Mouse (Mus musculus): ENCODE measurements at regions not wholly inside any gene's neighbourhood (a gene's known extent, or its start where the extent isn't known, plus 50 kb on each side); places are given as distances from the start of the nearest gene placed in this dataset.
A peak's percentile ranks its signal among the peaks of the same experiment; 100 is the strongest.

DNA sequence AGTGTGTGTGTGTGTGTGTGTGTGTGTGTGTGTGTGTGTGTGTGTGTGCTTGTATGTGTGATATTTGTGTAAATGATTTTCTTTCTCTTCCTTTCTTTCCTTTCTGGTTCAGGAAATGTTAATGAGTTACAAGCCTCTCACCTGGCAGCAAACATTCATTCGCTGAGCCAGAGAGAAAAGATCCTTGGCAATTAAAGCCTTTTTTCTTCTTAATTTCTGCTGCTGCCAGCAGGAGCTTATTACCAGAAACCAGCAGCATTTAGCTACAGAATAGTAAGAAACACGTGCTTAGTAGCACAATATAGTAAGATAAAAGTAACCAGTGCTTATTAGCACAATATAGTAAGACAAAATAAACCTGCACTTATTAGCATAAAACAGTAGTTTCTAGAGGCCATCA is 1050.0 kb upstream of the Pabpc4l start:
- H3K4me3 ChIP-seq: no peak overlapping the region
- WGBS: 59% methylated on average over 2 of the region's 2 CpGs
- H3K27ac ChIP-seq: no peak overlapping the region
- H3K4me1 ChIP-seq (replicated peaks): no peaks in the 10 kb centered on the region
- H3K9ac ChIP-seq: no peak overlapping the region
- H3K9me3 ChIP-seq: no peaks in the 10 kb centered on the region
- no peaks in the 10 kb centered on the region for H3K36me3 ChIP-seq
- H3K27me3 ChIP-seq: no peaks in the 10 kb centered on the region
- ATAC-seq (ENCODE audit: low FRiP score): no peak
- no peak overlapping the region for H3K4me2 ChIP-seq

DNA sequence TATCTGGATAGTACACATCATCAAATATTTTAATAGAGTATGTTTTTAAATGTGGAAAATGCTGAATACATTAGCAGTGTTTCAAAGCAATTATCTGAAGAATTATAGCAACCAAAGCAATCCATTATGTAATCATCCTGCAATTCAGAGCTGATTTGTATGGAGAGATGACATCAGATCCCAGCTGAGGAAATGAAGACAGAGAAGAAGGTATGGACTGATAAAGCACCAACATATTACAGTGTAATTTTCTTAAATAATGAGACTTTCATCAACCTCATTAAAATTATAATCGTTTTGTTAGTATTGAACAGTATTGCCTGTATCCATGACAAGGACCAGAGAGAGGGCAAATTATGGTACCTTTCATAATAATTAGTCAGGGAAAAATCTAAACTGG is 1023.3 kb upstream of the Pabpc4l start:
- no peak for ATAC-seq (ENCODE audit: low FRiP score)
- H3K27me3 ChIP-seq: no peaks in the 10 kb centered on the region

DNA sequence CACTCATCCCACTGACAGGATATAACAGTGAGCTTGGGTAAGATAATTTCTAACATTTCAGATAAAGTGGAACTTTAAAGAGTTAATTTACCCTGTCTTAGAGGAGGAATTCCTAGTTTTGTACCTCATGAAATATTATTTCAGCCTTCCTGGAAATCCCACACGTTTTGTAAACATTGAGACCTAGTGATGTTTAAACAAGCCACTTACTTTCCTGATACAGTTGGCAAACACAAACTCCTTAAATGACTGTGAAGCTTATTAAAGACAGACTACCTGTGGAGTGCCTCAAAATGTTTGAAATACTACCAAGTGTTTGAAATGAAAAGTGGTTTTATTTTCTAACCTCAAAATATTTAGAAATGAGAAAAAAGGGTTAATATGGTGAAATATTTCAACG is 1021.8 kb upstream of the Pabpc4l start:
- Histone ChIP-seq H3K9ac (no peak overlapping the region), H3K27ac (no peak overlapping the region), H3K9me3 (no peaks in the 10 kb centered on the region), H3K36me3 (no peaks in the 10 kb centered on the region), H3K27me3 (no peaks in the 10 kb centered on the region), H3K4me3 (no peak overlapping the region), H3K4me2 (no peak overlapping the region), H3K4me1 (replicated peaks) (no peaks in the 10 kb centered on the region)
- ATAC-seq (ENCODE audit: low FRiP score): no peak
- WGBS: 49% methylated on average over 2 of the region's 2 CpGs

More for the DNA sequence above, 1023.3 kb upstream of the Pabpc4l start:
- Histone ChIP-seq H3K4me3 (no peak overlapping the region), H3K36me3 (no peaks in the 10 kb centered on the region), H3K9ac (no peak overlapping the region), H3K27ac (no peak overlapping the region), H3K4me2 (no peak overlapping the region), H3K4me1 (replicated peaks) (no peaks in the 10 kb centered on the region), H3K9me3 (no peaks in the 10 kb centered on the region)
- 68% methylated on average over 1 of the region's 1 CpGs for WGBS

DNA sequence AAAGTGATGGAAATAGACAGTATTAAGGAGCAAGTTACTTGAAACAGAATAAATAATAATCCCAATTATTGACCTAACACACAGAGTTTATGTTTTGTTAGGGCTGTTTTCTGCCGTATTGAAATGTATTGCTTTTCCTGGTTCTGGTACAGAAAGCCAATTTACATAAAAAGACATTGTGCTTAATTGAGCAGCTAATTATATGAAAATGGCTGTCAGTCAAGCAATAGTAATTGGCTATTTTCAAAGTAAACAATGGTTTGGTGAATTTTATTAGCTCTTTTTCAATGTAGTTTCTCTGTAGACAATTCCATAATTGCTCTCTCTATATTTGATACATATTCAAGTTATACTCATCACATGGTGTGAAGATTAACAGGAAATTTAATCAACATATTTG is 1015.5 kb upstream of the Pabpc4l start:
- Histone ChIP-seq H3K27ac (no peak overlapping the region), H3K9me3 (no peaks in the 10 kb centered on the region)
- 42% methylated on average over 1 of the region's 1 CpGs for WGBS

DNA sequence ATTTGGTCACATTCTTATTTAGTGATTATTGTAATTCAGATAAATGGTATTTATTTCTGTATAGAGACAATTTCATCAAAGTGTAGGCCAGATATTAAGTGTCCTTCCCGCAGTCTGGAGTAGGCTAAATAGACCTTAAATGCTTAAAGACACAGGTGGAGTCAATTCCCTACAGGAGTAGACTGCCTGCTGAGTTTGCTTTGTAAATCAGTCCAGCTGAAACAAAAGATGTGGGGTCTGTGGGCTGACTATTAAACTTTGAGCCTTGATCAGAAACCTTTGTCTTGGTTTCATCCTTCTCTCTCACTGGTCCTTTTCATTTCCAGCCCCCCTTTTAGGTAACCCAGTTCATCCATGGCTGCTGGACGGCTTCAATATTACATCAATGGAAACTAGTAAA is 1002.0 kb upstream of the Pabpc4l start:
- no peaks in the 10 kb centered on the region for H3K36me3 ChIP-seq
- WGBS: 72% methylated on average over 2 of the region's 2 CpGs
- H3K9ac ChIP-seq: no peak overlapping the region
- ATAC-seq (ENCODE audit: low FRiP score): no peak
- H3K4me1 ChIP-seq (replicated peaks): no peaks in the 10 kb centered on the region
- no peaks in the 10 kb centered on the region for H3K9me3 ChIP-seq
- no peaks in the 10 kb centered on the region for H3K27me3 ChIP-seq
- no peak overlapping the region for H3K4me3 ChIP-seq
- H3K4me2 ChIP-seq: no peak overlapping the region
- H3K27ac ChIP-seq: no peak overlapping the region

More for the DNA sequence above, 1015.5 kb upstream of the Pabpc4l start:
- Histone ChIP-seq H3K27me3 (no peaks in the 10 kb centered on the region), H3K4me3 (no peak overlapping the region), H3K4me1 (replicated peaks) (no peaks in the 10 kb centered on the region), H3K4me2 (no peak overlapping the region), H3K36me3 (no peaks in the 10 kb centered on the region), H3K9ac (no peak overlapping the region)
- ATAC-seq (ENCODE audit: low FRiP score): no peak

DNA sequence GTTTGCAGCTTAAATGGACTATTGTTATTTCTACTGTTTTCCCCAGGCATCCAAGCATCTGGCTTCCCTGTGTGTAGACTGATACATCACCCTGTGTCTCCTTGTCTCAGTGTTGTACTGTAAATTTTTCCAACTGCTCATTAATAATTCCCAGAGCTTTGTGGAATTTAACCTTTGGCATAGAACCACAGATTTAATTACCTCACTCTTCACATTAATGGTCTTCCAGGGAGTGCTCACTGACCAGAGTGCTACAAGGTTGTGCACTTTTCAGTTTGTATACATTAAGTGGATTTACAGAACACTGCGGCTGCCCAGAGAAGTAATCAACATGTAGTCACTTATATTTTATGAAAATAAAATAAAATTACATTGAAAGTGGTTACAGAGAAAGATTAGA is 992.4 kb upstream of the Pabpc4l start:
- H3K4me2 ChIP-seq: no peak overlapping the region

DNA sequence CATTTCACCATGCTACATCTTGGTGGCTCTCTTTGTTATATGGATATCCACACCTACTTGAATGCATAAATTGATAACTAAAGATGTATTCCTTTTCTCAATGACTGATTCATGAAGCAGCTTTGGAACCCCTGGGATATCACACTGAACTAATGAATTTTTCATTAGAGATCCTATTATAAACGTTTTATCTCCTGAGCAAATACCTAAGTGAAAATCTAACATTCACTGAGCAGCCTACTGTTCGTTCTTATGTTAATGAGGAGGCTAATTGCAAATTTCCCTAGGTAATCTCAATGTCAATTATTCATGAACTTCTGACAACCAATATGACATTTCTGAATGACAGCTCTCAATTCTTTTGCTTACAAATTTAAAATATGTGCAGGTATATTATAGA is 987.5 kb upstream of the Pabpc4l start:
- Histone ChIP-seq H3K27me3 (no peaks in the 10 kb centered on the region), H3K9ac (no peak overlapping the region), H3K9me3 (no peaks in the 10 kb centered on the region), H3K4me2 (no peak overlapping the region), H3K4me1 (replicated peaks) (no peaks in the 10 kb centered on the region), H3K27ac (no peak overlapping the region), H3K36me3 (no peaks in the 10 kb centered on the region), H3K4me3 (no peak overlapping the region)
- ATAC-seq (ENCODE audit: low FRiP score): peak; percentile 46; the same call in 1 of the 2 replicates
- 30% methylated on average over 2 of the region's 2 CpGs for WGBS

More for the DNA sequence above, 992.4 kb upstream of the Pabpc4l start:
- no peak for ATAC-seq (ENCODE audit: low FRiP score)
- Histone ChIP-seq H3K36me3 (no peaks in the 10 kb centered on the region), H3K9me3 (no peaks in the 10 kb centered on the region), H3K27ac (no peak overlapping the region), H3K4me3 (no peak overlapping the region), H3K4me1 (replicated peaks) (no peaks in the 10 kb centered on the region), H3K9ac (no peak overlapping the region), H3K27me3 (no peaks in the 10 kb centered on the region)
- 76% methylated on average over 1 of the region's 1 CpGs for WGBS

DNA sequence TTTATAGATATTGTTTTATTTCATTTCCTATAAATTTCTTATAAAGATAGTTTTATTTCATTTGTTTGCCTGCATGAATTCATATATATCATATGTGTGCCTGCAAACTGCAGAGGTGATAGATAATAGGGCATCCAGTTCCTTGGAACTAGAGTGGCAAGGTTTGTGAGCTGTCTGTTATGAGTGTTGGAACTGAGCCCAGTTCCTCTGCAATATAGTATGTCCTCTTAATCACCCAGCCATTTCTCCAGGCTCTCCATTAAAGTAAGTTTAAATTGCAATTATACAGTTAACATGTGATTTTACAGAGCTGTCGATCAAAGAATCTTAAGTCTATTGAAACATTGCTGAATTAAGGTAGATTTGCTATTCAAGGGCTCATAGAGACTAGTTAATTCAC is 976.5 kb upstream of the Pabpc4l start:
- Histone ChIP-seq H3K9me3 (no peaks in the 10 kb centered on the region), H3K36me3 (no peaks in the 10 kb centered on the region), H3K9ac (no peak overlapping the region), H3K4me2 (no peak overlapping the region), H3K27ac (no peak overlapping the region), H3K4me1 (replicated peaks) (no peaks in the 10 kb centered on the region), H3K27me3 (no peaks in the 10 kb centered on the region), H3K4me3 (no peak overlapping the region)
- no peak for ATAC-seq (ENCODE audit: low FRiP score)
- 62% methylated on average over 1 of the region's 1 CpGs for WGBS
